Mouse (Mus musculus) retina, adult 2 months (tissue): ENCODE measurements around the gene Timm17a.

Source experiments
- DNase-seq: peaks from one replicate; pipeline ENCODE4 v3.0.0-alpha.2; 2012; ENCODE audit warnings: low read depth, low spot score

The Timm17a gene

GRCm38 (mm10) chr1:135280646-135281045, 32.9 kb downstream of the Timm17a start:
- no peak for DNase-seq

DNA sequence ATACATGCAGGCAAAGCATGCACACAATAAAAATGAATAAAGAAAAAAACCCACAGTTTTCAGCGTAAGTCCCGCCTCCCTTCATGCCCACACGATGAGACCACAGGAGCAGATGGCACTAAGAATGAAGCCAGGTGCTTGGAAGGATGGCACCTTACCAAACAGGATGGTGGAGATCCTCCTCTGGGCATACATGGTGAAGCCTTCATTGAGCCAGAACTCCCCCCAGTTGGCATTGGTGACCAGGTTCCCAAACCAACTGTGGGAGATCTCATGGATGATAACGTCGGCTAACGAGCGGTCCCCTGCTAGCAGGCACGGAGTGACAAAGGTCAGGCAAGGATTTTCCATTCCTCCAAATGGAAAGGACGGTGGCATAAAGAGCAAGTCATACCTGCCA, 42.2 kb downstream of the Timm17a start:
- no peak for DNase-seq

DNA sequence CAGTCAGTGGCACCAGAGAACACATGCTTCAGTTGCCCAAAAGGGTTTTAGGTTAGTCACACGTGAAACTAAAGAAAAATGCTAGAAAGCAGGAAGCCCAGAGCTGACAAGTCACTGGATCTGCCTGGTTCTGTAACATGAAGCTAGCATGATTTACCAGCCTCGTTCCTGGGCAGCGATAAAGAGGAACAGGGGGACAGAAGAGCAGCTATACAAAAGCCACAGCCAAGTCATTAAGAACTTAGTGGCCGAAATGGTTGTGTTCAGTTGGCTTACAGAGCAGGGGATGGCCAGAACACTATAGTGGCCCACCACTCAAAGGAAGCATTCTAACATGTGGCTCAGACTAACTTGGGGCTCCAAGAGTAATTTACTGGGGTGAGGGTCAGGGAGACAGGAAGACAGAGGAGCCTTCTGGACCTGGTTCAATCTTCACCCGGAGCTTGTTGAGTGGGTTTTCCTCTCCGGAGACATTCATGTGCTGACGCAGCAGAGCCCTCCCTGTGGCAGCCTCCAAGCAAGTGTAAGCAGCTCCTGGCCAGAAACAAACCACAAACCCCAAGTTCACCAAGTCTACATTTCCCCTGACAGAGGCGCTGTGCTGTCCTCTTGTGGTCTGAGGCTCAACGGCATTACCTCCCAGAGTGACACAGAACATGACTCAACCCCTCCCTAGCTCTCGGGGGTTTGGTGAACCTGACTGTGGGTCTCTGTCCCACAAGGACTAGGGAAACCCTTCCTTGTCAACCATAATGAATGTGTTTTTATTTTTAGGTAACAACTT, 45.7 kb downstream of the Timm17a start:
- DNase-seq, result no peak

- no peak for DNase-seq
Observed at GRCm38 (mm10) chr1:135265834-135266233, 47.7 kb downstream of the Timm17a start.

GRCm38 (mm10) chr1:135263316-135263715, 50.3 kb downstream of the Timm17a start:
- DNase-seq, result no peak

DNA sequence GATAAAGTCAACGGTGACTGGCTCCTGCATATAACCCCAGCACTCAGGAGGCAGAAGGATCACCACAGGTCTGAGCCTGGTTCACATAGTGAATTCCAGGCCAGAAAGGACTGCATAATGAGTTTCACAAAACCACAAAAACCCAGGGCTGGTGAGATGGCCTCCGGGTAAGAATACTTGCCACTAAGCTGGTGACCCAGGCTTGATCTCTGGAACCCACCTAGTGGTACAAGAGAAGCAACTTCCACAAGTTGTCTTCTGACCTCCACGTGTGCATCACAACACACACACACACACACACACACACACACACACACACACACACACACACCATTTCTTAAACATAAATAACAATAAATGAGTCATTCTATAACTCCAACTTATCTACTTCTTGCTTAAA, 51.2 kb downstream of the Timm17a start:
- no peak for DNase-seq

GRCm38 (mm10) chr1:135260931-135261330, 52.6 kb downstream of the Timm17a start:
- DNase-seq, result no peak

- peak; percentile 59 for DNase-seq
Observed at GRCm38 (mm10) chr1:135259128-135259436, 54.5 kb downstream of the Timm17a start.

DNA sequence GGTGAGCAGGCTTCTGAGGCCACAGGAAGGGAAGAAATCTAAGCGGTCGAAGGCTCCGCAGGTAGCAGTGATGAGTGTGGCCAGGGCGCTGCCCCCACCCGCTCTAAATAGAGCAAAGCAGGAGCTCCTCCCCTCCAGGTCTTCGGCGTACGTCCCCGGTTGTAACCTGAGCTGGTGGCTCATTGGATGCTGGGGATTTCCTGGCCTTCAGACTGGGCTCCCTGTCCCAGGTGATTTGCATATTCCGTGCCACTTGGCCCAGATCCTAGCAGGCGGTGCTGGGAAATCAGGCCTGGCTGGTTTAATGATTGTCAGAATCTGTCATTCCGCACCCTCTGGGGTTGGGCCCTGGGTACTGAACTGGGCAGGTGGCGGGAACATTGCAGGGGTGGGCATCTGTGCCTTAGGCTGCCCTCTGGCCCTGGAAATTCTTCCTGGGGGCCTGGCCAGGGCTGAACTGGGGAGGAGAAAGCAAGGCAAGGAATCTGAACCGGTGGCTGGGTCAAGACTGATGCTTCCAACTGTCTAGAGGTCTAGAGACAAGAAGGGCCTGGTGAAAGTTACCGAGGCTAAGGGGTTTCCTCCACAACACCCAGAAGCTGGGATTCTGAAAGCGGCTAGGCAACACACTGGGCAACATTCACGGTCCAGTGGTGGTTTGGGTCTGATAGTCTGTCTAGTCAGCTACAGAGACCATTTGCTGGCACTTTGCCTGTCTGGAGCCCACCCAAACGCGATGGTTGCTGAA, 55.0 kb downstream of the Timm17a start, which contains the start of gene Elf3:
Elf3 (minus strand) TSS at position 189 of the 748 bp plus-strand sequence.
- no peak for DNase-seq

DNA sequence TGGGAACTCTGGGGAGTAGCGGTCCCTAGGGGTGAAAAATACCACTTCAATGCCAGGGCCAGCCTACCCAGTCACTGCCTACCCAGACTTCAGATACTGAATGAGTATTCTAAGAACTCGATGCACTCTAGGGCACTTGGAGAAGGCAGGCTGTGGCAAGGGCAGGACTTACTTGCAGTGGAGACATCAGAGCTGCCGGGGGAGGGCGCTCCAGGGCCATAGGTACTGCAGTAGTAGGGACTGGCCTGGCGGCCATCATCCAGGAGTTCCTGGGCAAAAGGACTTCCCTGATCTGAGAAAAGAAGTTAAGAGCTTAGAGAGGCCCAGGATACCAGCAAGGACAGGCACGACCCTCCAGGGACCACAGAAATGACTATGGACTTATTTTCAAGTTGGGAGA, 57.3 kb downstream of the Timm17a start:
- DNase-seq, result no peak

GRCm38 (mm10) chr1:135252854-135253253, 60.7 kb downstream of the Timm17a start:
- DNase-seq, result no peak

GRCm38 (mm10) chr1:135251405-135251804, 62.2 kb downstream of the Timm17a start:
- DNase-seq, result no peak

- no peak for DNase-seq
Observed at GRCm38 (mm10) chr1:135250706-135251105, 62.9 kb downstream of the Timm17a start.

- DNase-seq, result no peak
Observed at GRCm38 (mm10) chr1:135248434-135248850, 65.1 kb downstream of the Timm17a start.
